Mouse (Mus musculus) retina, adult 2 months (tissue): ENCODE data around the gene Hoxa1.

ENCODE experiments used
- DNase-seq: peaks from one replicate; pipeline ENCODE4 v3.0.0-alpha.2; 2012; ENCODE audit warnings: low read depth, low spot score

Gene Hoxa1

GRCm38 (mm10) chr6:52170898-52171223, 12.7 kb upstream of the Hoxa1 start:
- DNase-seq, result no peak

GRCm38 (mm10) chr6:52170166-52170897, 12.2 kb upstream of the Hoxa1 start:
- no peak for DNase-seq

GRCm38 (mm10) chr6:52169499-52170165, 11.5 kb upstream of the Hoxa1 start:
- DNase-seq, result no peak

GRCm38 (mm10) chr6:52168191-52169055, 10.3 kb upstream of the Hoxa1 start:
- DNase-seq, result no peak

DNA sequence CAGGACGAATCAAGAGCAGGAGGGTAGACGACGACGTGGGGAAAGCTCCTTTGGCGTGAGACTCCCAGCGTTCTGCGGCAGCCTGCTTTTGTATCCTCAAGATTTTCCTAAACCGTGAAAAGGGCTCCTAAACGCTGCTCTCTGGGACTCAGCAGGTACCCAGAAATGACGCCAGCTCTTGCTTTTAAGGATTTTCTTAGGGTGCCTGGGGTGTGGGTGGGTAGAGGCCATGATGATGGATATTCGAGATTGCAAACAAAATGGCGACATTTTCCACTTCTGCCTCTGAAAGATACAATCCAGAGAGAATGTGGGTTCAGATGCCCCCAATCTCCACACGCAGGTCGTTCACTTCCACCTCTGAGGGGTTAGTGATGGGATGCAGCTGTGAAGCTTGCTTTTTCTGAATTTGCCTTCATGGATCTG, 9.6 kb upstream of the Hoxa1 start:
- no peak for DNase-seq

DNA sequence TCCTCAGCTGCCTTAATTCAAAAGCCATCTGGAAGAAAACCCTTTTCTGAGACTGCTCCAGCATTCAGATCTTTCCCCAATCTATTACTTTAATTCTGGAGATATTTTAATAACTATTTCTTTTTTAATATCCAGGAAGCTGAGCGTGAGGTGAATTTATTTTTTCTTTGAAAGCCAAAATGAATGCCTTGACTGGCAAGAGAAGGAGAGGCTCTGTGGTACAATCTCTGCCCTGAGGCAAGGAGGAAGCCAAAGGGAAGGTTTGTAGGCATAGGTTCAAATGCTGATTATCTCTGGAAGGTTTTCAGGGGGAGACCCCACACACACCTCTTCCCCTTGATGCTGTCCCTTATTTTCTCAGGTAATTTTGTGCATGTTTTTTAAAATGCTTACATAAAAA, 9.1 kb upstream of the Hoxa1 start:
- DNase-seq, result no peak

GRCm38 (mm10) chr6:52166431-52167077, 8.4 kb upstream of the Hoxa1 start:
- DNase-seq, result no peak

GRCm38 (mm10) chr6:52165441-52166370, 7.6 kb upstream of the Hoxa1 start:
- DNase-seq, result no peak

GRCm38 (mm10) chr6:52164626-52165440, 6.7 kb upstream of the Hoxa1 start, which contains the start of gene Hoxa2:
Hoxa2 (minus strand) TSS chr6:52164831.
- no peak for DNase-seq

DNA sequence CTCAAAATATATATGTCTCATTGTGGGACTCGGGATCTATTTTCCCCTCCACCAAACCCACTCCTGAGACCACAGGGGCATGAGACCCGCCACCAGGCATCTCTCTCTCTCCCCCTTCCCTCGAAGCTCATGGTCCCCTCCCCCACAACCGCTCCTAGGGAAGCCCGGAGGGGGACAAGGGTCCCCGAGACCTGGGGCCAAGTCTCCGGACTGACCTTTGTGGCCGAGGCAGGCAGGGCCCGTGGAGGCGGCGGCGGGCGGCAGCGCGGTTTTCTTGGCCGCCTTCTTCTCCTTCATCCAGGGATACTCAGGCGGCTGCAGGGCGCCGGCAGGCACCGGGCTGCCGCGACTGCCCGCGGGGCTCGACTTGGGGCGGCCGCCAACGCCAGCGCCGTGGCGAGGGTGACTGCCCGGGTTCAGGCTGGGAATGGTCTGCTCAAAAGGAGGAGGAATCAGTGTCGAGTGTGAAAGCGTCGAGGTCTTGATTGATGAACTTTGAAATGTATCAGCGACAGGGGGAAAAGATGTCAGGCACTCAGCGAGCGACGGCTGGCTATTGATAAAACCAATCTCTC, 6.0 kb upstream of the Hoxa1 start:
- no peak for DNase-seq

GRCm38 (mm10) chr6:52163366-52164031, 5.4 kb upstream of the Hoxa1 start:
- no peak for DNase-seq

- DNase-seq, result no peak
These were observed 4.7 kb upstream of the Hoxa1 start for GRCm38 (mm10) chr6:52162611-52163365.

GRCm38 (mm10) chr6:52162093-52162380, 3.9 kb upstream of the Hoxa1 start:
- no peak for DNase-seq

GRCm38 (mm10) chr6:52161336-52162092, 3.4 kb upstream of the Hoxa1 start:
- no peak for DNase-seq

DNA sequence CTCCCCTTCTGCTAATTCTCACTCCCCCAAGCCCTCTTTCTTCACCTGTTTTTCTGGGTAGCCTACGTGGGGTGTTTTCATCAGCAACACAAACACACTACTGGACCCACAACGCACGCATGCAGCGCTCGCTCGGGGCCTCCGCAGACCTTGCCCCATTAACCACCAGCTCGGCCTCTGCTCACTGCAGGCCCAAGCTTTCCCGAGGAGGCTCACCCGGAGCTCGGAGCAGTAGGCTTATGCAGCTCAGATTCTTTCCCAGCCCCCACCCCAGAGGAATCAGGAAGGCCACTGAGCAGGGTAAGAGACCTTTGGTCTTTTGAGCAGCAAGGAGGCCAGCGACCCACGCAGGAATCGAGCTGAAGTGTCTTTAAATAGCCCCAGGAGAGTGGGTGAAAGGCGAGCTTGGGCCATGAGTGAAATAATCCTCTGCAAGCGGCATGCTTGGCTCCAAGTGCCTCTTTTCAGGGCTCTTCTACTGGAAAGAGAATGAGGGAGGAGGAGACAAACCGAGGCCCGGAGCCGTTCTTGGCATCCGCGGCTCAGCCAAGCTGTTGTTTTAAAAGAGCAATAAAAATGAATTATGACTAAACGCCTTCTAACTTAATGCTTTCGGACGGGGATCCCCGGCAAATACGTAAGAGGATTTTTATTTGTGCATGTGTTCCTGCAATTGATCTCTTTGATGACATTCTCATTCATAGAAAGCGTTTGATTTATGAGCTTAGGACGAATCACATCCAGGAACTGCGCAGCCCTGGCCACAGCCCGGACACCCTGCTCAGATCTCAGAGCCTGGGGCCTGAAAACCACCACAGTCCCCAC, 2.6 kb upstream of the Hoxa1 start:
- DNase-seq, result no peak

GRCm38 (mm10) chr6:52159979-52160378, 1.9 kb upstream of the Hoxa1 start:
- DNase-seq, result no peak
